Mouse (Mus musculus) heart, embryonic 12.5 days (tissue): ENCODE measurements around the gene Galnt6. TPM values are rescaled to one million over a fixed set of nuclear protein-coding genes. Genes with fewer than 3 reads are reported as not detected.
A peak's percentile ranks its signal among the peaks of the same experiment; 100 is the strongest.
"Not testable (repeated sequence)": the region's sequence is repeated elsewhere in the genome, so short reads cannot be mapped to it uniquely, and the experiment has no call there.

Experiments
- ATAC-seq: fragments of 200-750 bp; cut with Nextera tagmentation; 2 replicates; pipeline ENCODE4 v1.8.0; 2017; ENCODE audit warnings: moderate TSS enrichment, moderate library complexity; ENCODE audit not compliant: insufficient number of reproducible peaks, low FRiP score
- H3K27ac ChIP-seq: fragments of 300-500 bp; sonication (generic); 2 replicates; pipeline ENCODE4 v1.5.1; 2016; ENCODE audit warnings: mild to moderate bottlenecking, moderate library complexity; ENCODE audit not compliant: poor library complexity, severe bottlenecking
- H3K27me3 ChIP-seq: fragments of 300-500 bp; sonication (generic); replicated peaks from 2 replicates; pipeline ENCODE4 v1.6.1; 2016; ENCODE audit warnings: mild to moderate bottlenecking, moderate library complexity
- H3K36me3 ChIP-seq: fragments of 300-500 bp; sonication (generic); 2 replicates; pipeline ENCODE4 v1.6.1; 2016; ENCODE audit warnings: mild to moderate bottlenecking, moderate library complexity
- H3K4me1 ChIP-seq: fragments of 300-500 bp; sonication (generic); replicated peaks from 2 replicates; pipeline ENCODE4 v1.6.1; 2016; ENCODE audit warnings: mild to moderate bottlenecking
- H3K4me2 ChIP-seq: fragments of 300-500 bp; sonication (generic); 2 replicates; pipeline ENCODE4 v1.6.1; 2016; ENCODE audit warnings: mild to moderate bottlenecking, moderate library complexity
- H3K4me3 ChIP-seq: fragments of 300-500 bp; sonication (generic); 2 replicates; pipeline ENCODE4 v1.5.1; 2016; ENCODE audit warnings: mild to moderate bottlenecking
- H3K9ac ChIP-seq: fragments of 300-500 bp; sonication (generic); 2 replicates; pipeline ENCODE4 v1.6.1; 2016; ENCODE audit warnings: mild to moderate bottlenecking, moderate library complexity
- H3K9me3 ChIP-seq: fragments of 300-500 bp; sonication (generic); replicated peaks from 2 replicates; pipeline ENCODE4 v1.6.1; 2016; ENCODE audit warnings: mild to moderate bottlenecking, moderate library complexity
- WGBS: fragments of 180-500 bp; shearing (Covaris S2); methylation state at CpG from one replicate; pipeline ENCODE4 v1.1.7; 2016; 5-methylcytosine and 5-hydroxymethylcytosine counted together
- polyA plus RNA-seq: library from polyadenylated mRNA; unstranded; fragments of >200 nt; fragmentation: Nextera tagmentation; extraction: Ambion mirVana; gene quantifications from 2 replicates; pipeline ENCODE4 v1.2.1, GENCODE M21; 2016

The Galnt6 gene
- polyA plus RNA-seq = 0.14 and 0.39 TPM in 2 replicates

DNA sequence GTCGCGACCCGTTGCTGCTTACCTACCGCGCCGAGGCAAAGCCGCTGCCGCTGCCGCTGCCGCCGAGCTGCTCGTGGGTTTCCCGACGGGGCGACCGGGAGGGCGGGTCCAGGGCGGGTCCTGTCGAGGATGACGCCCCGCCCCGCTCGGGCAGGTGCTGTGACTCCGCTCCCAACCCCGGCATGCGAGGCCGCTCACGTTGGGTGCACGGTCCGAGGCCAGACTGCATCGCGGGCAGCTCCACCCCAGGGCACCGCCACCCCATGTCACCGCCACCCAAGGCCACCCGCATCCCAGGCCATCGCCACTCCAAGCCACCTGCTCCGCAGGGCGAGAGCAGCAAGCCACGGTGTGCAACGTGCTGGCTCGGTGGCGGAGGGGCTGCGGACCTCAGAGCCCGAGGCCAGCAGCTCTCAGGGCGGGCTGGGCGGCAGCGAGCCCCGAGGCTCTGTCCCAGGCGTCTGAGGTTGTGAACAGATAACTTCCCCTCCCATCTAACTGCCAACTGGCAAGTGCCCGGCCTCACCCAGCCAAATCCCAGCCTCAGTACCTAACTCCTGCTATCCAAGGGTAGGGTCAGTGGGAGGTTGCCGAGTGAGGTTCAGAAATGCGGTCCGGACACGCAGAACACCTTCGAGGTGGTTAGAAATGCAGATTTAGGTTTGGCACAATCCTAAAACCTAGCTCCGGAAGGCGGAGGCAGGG, at the start of gene Galnt6:
TSS of gene Galnt6 (minus strand) at position 96 of the 705 bp plus-strand sequence.
- H3K9ac ChIP-seq = peak within 1 kb of the TSS; percentile 19; the same call in 1 of the 2 replicates
- H3K27me3 ChIP-seq = peaks cover 65% of the 10 kb centered on the region
- peak within 1 kb of the TSS; percentile 47 for H3K4me3 ChIP-seq
- peak within 1 kb of the TSS; percentile 72 for H3K4me2 ChIP-seq
- no peak within 1 kb of the TSS for H3K27ac ChIP-seq
- H3K4me1 ChIP-seq = peaks cover 10% of the 10 kb centered on the region
- no peaks in the 10 kb centered on the region for H3K36me3 ChIP-seq
- 0 out of 2 replicates have a peak, but pooled peaks have one; percentile 16 for ATAC-seq
- WGBS = 6% methylated on average over 57 of the region's 57 CpGs
- H3K9me3 ChIP-seq = no peaks in the 10 kb centered on the region

DNA sequence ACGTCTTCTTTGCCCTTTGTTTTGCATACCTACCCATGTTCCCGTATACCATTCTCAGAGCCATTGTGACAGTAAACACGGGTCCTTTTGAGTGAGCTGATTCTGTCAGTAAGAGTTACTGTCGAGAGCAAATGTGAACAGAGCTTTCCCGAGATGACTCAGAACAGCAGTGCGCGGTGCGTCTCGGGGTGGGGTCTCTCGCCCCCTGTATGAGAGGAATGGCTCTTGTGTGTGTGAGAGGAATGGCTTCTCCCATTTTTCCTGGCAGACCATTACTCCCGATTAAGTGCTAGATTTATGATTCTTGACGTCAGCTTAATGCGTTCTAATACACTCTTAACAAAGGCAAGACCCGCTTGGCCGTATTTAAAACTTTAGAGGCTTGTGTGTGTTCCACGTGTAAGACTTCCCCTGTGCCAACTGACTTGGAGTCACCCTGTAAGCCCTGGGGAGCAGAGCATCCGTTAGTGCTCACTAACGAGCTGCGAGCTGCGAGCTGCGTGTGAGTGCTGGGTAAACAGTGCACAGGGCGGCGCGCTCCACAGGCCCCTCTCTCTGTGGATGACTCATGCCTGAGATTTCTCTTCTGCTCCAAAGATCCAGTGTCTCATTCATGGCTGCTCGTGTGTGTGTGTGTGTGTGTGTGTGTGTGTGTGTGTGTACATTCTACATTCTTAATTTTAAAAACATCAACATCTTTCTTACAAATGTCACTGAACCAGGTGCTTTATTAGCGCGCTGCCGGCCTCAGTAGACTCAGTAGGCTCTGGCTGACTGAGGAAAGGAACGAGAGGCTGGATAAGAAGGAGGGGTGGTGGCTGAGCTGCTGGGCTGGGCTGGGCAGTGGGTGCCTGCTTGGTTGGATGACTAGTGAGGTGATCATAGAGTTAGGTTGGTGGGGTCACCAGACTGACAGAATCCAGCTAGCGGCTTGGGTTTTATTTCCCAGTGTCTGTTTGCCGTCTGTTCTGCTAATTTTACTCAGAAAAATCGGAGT, 48.1 kb upstream of the Galnt6 start:
- 60% methylated on average over 32 of the region's 32 CpGs for WGBS
- H3K4me3 ChIP-seq = no peak overlapping the region
- no peak overlapping the region for H3K9ac ChIP-seq
- H3K4me1 ChIP-seq = peaks cover 16% of the 10 kb centered on the region
- ATAC-seq = no peak
- H3K4me2 ChIP-seq = no peak overlapping the region
- H3K27me3 ChIP-seq = peaks cover 71% of the 10 kb centered on the region
- H3K27ac ChIP-seq = no peak overlapping the region
- H3K9me3 ChIP-seq = no peaks in the 10 kb centered on the region; the same call in 1 of the 2 replicates
- H3K36me3 ChIP-seq = no peaks in the 10 kb centered on the region

- no peak for ATAC-seq
- peaks cover 77% of the 10 kb centered on the region for H3K27me3 ChIP-seq
These were observed 47.2 kb upstream of the Galnt6 start for GRCm38 (mm10) chr15:100776424-100776823.

GRCm38 (mm10) chr15:100775189-100776166, 46.3 kb upstream of the Galnt6 start:
- Histone ChIP-seq H3K9me3 (no peaks in the 10 kb centered on the region; the same call in 1 of the 2 replicates), H3K4me1 (peaks cover 11% of the 10 kb centered on the region), H3K9ac (no peak overlapping the region), H3K27ac (no peak overlapping the region), H3K27me3 (peaks cover 77% of the 10 kb centered on the region), H3K4me3 (no peak overlapping the region), H3K36me3 (no peaks in the 10 kb centered on the region), H3K4me2 (no peak overlapping the region)
- ATAC-seq = no peak; the same call in 1 of the 2 replicates
- WGBS = 49% methylated on average over 19 of the region's 19 CpGs

More at GRCm38 (mm10) chr15:100776424-100776823, 47.2 kb upstream of the Galnt6 start:
- H3K36me3 ChIP-seq = no peaks in the 10 kb centered on the region
- no peak overlapping the region for H3K4me3 ChIP-seq
- H3K9ac ChIP-seq = no peak overlapping the region
- H3K27ac ChIP-seq = no peak overlapping the region
- H3K4me2 ChIP-seq = no peak overlapping the region
- WGBS = 83% methylated on average over 3 of the region's 3 CpGs
- H3K9me3 ChIP-seq = no peaks in the 10 kb centered on the region; the same call in 1 of the 2 replicates
- H3K4me1 ChIP-seq = peaks cover 16% of the 10 kb centered on the region

DNA sequence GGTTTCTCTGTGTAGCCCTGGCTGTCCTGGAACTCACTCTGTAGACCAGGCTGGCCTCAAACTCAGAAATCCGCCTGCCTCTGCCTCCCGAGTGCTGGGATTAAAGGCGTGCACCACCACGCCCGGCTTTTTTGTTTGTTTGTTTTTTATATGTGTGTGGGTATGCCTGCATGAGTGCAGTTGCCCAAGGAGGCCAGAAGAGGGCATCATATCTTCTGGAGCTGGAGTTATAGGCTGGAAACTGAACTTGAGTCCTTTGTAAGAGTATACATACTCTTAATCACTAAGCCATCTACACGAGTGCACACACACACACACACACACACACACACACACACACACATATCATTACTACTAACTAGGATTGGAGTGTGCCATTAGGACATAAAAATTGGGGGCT, 44.7 kb upstream of the Galnt6 start:
- 84% methylated on average over 6 of the region's 6 CpGs for WGBS
- not testable (repeated sequence) for H3K36me3 ChIP-seq, H3K27ac ChIP-seq, H3K4me3 ChIP-seq, H3K4me1 ChIP-seq, H3K9me3 ChIP-seq, ATAC-seq, H3K9ac ChIP-seq, H3K4me2 ChIP-seq
- H3K27me3 ChIP-seq = peaks cover 81% of the 10 kb centered on the region

DNA sequence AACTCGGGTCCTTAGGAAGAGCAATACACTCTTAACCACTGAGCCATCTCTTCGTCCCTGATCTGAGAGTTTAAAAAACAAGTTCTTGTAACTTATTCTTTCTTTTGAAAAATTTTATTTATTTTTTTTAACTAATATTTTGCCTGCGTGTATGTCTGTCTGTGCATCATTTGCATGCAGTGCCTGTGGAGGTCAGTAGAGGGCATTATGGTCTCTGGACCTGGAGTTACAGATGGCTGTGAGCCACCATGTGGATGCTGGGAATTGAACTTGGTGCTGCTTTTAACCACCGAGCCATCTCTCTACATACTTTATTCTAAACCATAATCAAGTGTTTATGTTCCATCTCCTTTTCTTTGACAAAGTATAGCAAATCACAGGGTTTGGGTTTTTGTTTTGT, 43.5 kb upstream of the Galnt6 start:
- Histone ChIP-seq H3K4me1 (peaks cover 5% of the 10 kb centered on the region; the same call in 1 of the 2 replicates), H3K9ac (no peak overlapping the region), H3K4me3 (no peak overlapping the region), H3K27ac (no peak overlapping the region), H3K36me3 (no peaks in the 10 kb centered on the region), H3K27me3 (peaks cover 81% of the 10 kb centered on the region), H3K4me2 (no peak overlapping the region), H3K9me3 (no peaks in the 10 kb centered on the region; the same call in 1 of the 2 replicates)
- 76% methylated on average over 4 of the region's 4 CpGs for WGBS
- no peak for ATAC-seq

DNA sequence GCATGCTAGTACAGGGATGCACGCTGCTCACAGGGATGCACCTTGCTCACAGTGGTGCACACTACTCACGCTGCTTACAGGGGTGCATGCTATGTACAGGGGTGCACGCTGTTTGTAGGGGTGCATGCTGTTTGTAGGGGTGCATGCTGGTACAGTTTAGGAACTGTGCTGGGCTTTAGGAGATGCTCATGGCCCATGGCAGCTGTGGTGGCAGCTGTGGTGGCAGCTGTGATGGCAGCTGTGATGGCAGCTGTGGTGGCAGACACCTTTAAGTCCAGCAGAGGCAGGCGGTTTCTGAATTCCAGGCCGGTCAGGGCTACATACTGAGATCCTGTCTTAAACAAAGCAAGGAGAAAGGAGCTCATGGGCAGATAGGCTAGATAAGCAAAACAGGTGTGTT, 41.2 kb upstream of the Galnt6 start:
- Histone ChIP-seq H3K36me3 (no peaks in the 10 kb centered on the region), H3K4me3 (no peak overlapping the region), H3K27me3 (peaks cover 81% of the 10 kb centered on the region), H3K9me3 (no peaks in the 10 kb centered on the region; the same call in 1 of the 2 replicates), H3K4me2 (no peak overlapping the region), H3K9ac (no peak overlapping the region), H3K27ac (no peak overlapping the region), H3K4me1 (0 out of 2 replicates have a peak, but pooled peaks cover 3% of the 10 kb centered on the region)
- 90% methylated on average over 5 of the region's 5 CpGs for WGBS
- no peak for ATAC-seq

GRCm38 (mm10) chr15:100769023-100769422, 39.8 kb upstream of the Galnt6 start:
- not testable (repeated sequence) for H3K9ac ChIP-seq, ATAC-seq, H3K36me3 ChIP-seq, H3K4me2 ChIP-seq, H3K9me3 ChIP-seq, H3K4me1 ChIP-seq, H3K4me3 ChIP-seq, H3K27ac ChIP-seq
- H3K27me3 ChIP-seq = peaks cover 84% of the 10 kb centered on the region
- 46% methylated on average over 4 of the region's 4 CpGs for WGBS

DNA sequence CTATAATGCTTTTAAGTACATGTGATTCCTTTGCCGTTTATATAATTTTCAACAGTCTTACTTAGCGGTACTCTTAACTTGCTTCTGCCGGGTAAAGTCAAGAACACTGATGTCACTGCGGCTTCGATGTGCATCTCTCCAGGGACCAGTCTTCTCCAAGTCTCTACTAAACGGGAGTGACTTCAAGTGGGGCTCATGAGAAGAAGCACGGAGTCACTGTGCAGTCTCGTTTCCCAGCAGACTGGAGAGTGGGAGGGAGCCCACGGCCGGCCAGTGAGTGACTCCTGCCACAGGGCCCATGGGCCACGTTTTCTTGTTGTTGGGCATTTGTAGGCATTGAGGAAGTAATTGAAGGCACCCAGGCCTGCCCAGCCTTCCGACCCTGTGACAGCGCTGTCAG, 38.7 kb upstream of the Galnt6 start:
- no peaks in the 10 kb centered on the region for H3K36me3 ChIP-seq
- no peak overlapping the region for H3K27ac ChIP-seq
- H3K27me3 ChIP-seq = peaks cover 89% of the 10 kb centered on the region
- no peaks in the 10 kb centered on the region; the same call in 1 of the 2 replicates for H3K9me3 ChIP-seq
- no peak overlapping the region for H3K4me3 ChIP-seq
- H3K4me2 ChIP-seq = no peak overlapping the region
- no peak overlapping the region for H3K9ac ChIP-seq
- no peak for ATAC-seq
- H3K4me1 ChIP-seq = no peaks in the 10 kb centered on the region
- 78% methylated on average over 13 of the region's 13 CpGs for WGBS

DNA sequence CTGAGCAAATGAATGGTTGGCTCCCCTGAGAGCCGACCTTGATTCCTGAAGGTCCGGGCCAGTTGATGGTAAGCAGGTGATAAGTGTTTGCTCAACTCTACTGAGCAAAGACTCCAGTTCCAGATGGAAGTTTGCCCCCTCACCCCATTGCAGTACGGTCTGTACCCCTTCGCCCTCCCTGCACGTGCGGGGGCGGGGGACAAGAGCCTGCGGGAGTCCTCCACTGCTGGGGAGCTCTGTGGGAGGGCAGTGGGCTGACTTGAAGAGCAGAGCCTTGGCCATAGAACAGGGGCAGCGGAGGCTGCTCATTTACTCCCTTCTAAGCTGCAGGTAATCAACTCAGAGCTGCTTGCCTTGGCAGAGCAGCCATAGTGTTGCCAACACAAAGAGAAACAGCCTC, 37.6 kb upstream of the Galnt6 start:
- Histone ChIP-seq H3K27me3 (peaks cover 92% of the 10 kb centered on the region), H3K9me3 (no peaks in the 10 kb centered on the region), H3K36me3 (no peaks in the 10 kb centered on the region), H3K4me1 (peaks cover 4% of the 10 kb centered on the region), H3K4me2 (no peak overlapping the region), H3K27ac (no peak overlapping the region), H3K9ac (no peak overlapping the region), H3K4me3 (no peak overlapping the region)
- 70% methylated on average over 9 of the region's 9 CpGs for WGBS
- ATAC-seq = no peak
